Mouse (Mus musculus) urinary bladder, postnatal 14 days (tissue): ENCODE data around the gene Gan.

Source experiments
- DNase-seq: peaks from one replicate; pipeline ENCODE4 v3.0.0; 2021; ENCODE audit warnings: low spot score

The Gan gene

GRCm38 (mm10) chr8:117158135-117158761 lies at the start of gene Gan:
Gene Gan (plus strand): TSS chr8:117158135.
- peak; percentile 57 for DNase-seq

DNA sequence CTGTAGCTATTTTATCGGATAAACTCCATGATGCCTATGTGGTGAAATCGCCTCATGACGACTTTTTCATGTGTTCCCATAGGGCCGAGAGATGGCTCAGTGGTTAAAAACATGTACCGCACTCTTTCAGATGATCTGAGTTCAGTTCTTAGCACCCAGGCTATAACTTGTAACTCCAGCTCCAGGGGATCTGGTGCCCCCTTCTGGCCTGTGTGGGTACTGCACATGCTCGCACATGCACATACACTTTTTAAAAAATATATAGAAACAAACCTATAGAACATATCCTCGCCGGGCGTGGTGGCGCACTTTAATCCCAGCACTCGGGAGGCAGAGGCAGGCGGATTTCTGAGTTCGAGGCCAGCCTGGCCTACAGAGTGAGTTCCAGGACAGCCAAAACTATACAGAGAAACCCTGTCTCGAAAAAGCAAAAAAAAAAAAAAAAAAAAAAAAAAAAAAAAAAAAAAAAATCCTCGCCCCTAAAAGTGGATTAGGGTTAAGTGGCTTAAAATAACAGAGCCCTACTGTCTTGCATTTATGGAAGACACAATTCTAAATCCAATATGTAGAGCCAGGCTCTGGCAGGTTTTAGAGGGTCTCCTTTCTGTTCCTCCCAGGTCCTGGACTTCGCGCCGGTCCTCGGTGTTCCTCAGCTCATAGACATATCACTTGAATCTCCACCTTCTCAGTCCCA lies 48.8 kb upstream of the Gan start:
- no peak for DNase-seq

- DNase-seq, result peak; percentile 85
Observed at GRCm38 (mm10) chr8:117109801-117110390, 48.0 kb upstream of the Gan start.

GRCm38 (mm10) chr8:117111641-117112040 lies 46.3 kb upstream of the Gan start:
- peak; percentile 38 for DNase-seq

- peak; percentile 52 for DNase-seq
Observed at GRCm38 (mm10) chr8:117112261-117112660, 45.7 kb upstream of the Gan start.

DNA sequence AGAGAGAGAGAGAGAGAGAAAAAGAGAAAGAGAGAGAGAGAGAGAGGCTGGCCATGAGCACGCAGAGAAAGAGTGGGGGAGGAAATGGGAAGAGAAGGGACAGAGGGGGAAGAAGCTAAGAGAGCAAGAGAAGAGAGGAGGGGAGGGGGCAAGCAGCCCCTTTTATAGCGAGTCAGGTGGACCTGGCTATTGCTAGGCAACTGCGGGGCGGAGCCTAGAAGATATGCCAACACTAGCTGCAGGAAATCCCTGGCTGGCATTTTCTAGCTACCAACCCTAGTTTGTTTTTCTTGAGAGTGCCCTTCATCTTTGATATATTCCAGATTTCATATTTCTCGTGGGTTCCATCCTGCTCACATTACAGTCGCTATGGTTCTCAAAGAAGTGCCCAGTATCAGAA lies 42.8 kb upstream of the Gan start:
- peak; percentile 27 for DNase-seq

DNA sequence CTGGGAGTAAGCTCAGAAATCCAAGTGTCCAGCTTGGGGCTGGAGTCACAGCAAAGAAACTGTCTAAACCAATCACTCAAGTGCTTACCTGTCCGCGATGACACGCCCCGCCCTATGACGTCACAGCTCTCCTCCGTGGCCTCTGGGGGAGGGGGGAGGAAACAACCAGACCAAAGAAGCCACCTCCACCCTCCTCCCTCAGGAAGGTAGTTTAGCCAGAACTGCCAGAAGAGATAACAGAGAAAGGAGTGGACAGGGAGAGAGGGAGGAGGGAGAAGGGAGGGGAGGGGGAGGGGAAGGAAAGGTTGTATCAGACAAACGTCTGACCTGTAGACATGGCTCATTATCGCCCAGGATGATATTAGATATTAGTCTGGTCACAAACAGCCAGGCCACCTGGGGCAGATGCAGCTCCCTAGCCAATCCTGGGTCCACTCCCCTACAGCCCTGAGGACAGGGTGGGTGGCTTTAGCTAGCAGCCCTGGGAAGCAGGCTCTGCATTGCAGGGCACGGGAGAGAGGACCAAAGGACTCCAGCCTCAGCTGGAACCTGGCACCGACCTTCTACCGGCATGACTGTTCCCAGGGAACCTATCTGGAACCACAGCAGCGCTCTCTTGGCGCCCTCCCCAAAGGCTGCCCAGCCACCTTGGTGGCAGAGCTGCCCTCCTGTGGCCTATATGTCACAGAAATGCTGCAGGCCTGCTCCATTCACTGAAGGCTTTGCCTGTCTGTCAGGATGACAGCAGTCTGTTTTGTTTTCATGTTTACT lies 42.1 kb upstream of the Gan start:
- DNase-seq, result peak; percentile 90

DNA sequence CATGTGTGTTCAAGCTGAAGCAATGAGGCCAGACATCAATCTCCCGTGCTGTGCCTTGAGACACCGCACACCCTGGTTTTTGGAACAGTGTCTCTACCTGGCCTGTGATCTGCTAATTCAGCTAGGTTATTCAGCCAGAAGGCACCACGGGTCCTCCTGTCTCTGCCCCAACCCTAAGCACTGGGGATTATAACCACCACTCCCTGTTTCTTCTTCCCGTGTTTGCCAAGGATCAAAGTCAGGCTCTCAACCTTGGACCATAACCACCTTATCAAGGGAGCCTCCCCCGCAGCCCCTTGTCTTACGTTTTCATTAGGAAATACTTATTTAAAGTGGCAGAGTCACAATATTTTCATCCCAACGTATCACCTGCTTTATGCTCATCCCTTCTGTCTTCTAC lies 41.4 kb upstream of the Gan start:
- no peak for DNase-seq

GRCm38 (mm10) chr8:117118409-117118808 lies 39.5 kb upstream of the Gan start:
- DNase-seq, result no peak

- peak; percentile 68 for DNase-seq
Observed at GRCm38 (mm10) chr8:117121277-117121676, 36.7 kb upstream of the Gan start.

GRCm38 (mm10) chr8:117123850-117124633 lies 33.9 kb upstream of the Gan start:
- DNase-seq, result peak; percentile 82

GRCm38 (mm10) chr8:117125854-117126253 lies 32.1 kb upstream of the Gan start:
- no peak for DNase-seq

DNA sequence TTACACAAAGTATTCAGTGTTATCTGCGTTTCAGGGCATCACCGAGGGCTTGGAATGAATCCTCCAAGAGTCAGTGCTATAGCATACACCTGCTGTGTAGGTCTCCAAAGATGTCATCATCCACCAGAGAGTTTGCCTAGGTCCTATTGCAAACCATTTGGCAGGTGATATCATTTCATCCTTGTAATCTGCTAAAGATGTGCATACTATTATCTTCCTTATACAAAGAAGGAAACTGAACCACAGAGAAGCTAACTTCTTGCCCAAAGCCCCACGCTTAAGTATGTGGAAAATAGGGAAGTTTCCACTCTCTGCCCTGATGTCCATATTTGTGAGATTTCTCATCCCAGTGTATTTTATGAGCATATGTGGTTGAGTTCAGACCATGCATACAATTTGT lies 31.5 kb upstream of the Gan start:
- no peak for DNase-seq

GRCm38 (mm10) chr8:117127063-117127462 lies 30.9 kb upstream of the Gan start:
- DNase-seq, result no peak

DNA sequence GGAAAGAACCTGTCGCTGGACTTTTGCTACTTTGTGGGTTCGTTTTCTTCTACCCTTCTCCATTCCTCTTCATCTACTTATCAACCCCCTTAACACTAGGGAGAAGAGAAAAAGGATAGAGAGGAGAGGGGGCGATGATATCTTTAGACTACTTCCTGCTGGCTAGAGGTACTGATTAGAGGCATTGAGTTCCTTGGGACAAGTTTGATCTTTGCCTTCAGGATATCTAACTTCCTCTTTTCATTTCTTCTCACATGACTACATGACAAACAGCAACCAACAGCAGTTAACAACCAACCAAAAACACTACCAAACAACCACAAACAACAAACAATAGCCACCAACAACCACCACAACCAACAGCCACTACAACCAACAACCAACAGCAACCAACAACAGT lies 24.2 kb upstream of the Gan start:
- DNase-seq, result no peak

DNA sequence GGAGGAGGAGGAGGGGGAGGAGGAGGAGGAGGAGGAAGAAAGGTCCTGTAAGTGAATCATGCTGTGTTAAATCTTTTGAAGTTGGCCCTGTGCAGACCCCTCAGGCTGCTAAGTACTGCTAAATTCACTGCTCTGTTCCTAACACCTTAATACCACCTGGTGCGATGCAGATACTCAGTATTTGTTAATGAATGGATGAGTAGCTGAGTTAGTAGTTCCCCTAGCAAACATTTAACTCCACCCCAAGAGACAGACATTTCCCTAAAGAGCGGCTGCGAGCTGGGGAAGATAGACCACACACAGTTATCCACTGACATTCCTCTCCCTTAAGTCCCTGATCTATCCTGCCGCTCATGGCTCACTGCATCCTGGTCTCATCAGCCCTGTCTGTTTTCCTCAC lies 21.6 kb upstream of the Gan start:
- no peak for DNase-seq

DNA sequence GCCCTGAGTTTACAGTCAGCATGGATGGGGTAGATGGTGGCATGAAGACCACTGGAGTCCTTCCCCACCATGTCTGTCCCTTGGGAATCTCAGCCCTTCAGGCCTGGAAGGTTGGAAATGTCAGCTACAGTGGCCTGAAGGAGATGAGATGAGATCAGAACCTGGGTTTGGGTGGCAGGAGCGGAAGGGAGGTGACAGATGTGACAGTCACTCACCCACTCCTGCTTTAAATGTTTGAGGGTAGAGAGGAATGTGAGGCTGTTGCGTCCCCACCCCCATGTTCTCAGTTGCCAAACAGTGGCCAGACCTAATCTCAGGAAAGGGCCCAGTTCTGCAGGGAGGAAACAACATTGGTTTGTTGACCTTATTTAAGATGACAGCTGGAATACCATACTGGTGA lies 21.2 kb upstream of the Gan start:
- DNase-seq, result no peak

DNA sequence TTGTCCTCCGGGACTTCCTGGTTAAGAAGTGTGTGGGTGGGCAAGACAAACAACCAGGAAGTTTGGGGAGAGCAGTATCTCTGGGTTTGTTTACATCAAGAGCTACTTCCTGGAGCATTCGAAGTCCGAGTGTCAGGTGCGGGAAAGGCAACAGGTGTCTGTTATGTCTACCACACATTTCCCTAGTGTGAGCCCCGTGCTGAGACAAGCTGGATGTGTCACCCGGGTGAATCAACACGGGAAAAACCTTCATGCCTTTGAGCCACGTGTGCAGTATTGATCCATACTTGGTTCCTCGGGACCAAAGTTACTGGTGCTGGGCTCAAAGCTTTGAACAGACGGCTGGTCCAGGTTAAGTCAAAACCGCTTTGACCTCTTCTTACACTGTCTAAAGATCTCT lies 20.6 kb upstream of the Gan start:
- DNase-seq, result no peak

GRCm38 (mm10) chr8:117148520-117148919 lies 9.4 kb upstream of the Gan start:
- no peak for DNase-seq

DNA sequence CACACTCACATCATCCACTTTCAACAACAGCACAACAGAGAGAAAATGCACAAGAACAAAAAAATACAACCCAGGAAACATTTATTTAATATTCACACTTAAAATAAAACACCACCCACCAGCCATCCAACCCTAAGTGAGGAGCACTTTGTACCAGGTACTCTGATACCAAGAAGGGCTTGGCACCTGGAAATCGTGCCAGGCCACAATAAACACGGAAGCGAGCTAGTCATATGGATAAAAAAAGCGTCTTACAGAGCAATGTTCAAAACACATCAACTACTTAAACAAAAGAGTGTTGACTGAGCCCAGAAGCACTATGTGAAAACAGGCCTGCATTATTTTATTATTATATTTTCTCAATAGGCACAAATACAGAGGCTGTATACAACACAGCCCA lies 1.8 kb upstream of the Gan start:
- no peak for DNase-seq

GRCm38 (mm10) chr8:117156866-117157768 lies 818 bp upstream of the Gan start:
- DNase-seq, result no peak
